Mouse (Mus musculus): Measurements from ENCODE around the gene Spop. TPM values are rescaled to one million over a fixed set of nuclear protein-coding genes. Genes with fewer than 3 reads are reported as not detected.
A peak's percentile ranks its signal among the peaks of the same experiment; 100 is the strongest.

Gene Spop
- polyA plus RNA-seq, 1 experiment from 2014 or later, result 140 TPM

- Histone ChIP-seq H3K27me3 (replicated peaks; ENCODE audit: insufficient read depth, low read length) (peaks cover 33% of the 10 kb centered on the region), H3K9me3 (ENCODE audit: low read length) (no peaks in the 10 kb centered on the region), H3K36me3 (ENCODE audit: insufficient read depth, low read length) (no peaks in the 10 kb centered on the region), H3K9ac (replicated peaks; ENCODE audit: low read depth) (no peak overlapping the region), H3K4me3 (ENCODE audit: low read depth, low read length) (no peak overlapping the region), H3K4me2 (replicated peaks; ENCODE audit: low read depth, low read length) (no peak overlapping the region), H3K4me1 (ENCODE audit: insufficient read depth, low read depth, low read length) (peaks cover 5% of the 10 kb centered on the region; the same call in 1 of the 2 replicates), H3K27ac (ENCODE audit: low read length) (no peak overlapping the region)
- DNase-seq (ENCODE audit: low spot score) (no peak), ATAC-seq (no peak)
- TF ChIP-seq CTCF (IDR thresholded peaks at IDR 0.05) (no peak), EP300 (IDR thresholded peaks at IDR 0.05) (no peak)
- WGBS, result 89% methylated on average over 12 of the region's 12 CpGs
Measured at GRCm38 (mm10) chr11:95510631-95511030, 96.8 kb downstream of the Spop start.

- TF ChIP-seq EP300 (IDR thresholded peaks at IDR 0.05) (no peak), CTCF (IDR thresholded peaks at IDR 0.05) (no peak)
- Histone ChIP-seq H3K27me3 (replicated peaks; ENCODE audit: insufficient read depth, low read length) (peaks cover 33% of the 10 kb centered on the region), H3K4me1 (ENCODE audit: insufficient read depth, low read depth, low read length) (peaks cover 5% of the 10 kb centered on the region; the same call in 1 of the 2 replicates), H3K9me3 (ENCODE audit: low read length) (no peaks in the 10 kb centered on the region), H3K4me3 (ENCODE audit: low read depth, low read length) (no peak overlapping the region), H3K4me2 (replicated peaks; ENCODE audit: low read depth, low read length) (no peak overlapping the region), H3K9ac (replicated peaks; ENCODE audit: low read depth) (no peak overlapping the region), H3K27ac (ENCODE audit: low read length) (no peak overlapping the region), H3K36me3 (ENCODE audit: insufficient read depth, low read length) (no peaks in the 10 kb centered on the region)
- DNase-seq (ENCODE audit: low spot score) (no peak), ATAC-seq (no peak)
- 76% methylated on average over 1 of the region's 1 CpGs for WGBS
Measured at GRCm38 (mm10) chr11:95511919-95512318, 98.0 kb downstream of the Spop start.

GRCm38 (mm10) chr11:95512383-95512782, 98.5 kb downstream of the Spop start:
- ATAC-seq (no peak), DNase-seq (ENCODE audit: low spot score) (no peak)
- H3K4me1 ChIP-seq (ENCODE audit: insufficient read depth, low read depth, low read length), result peaks cover 5% of the 10 kb centered on the region; the same call in 1 of the 2 replicates
- no peaks in the 10 kb centered on the region for H3K36me3 ChIP-seq (ENCODE audit: insufficient read depth, low read length)
- H3K27me3 ChIP-seq (replicated peaks; ENCODE audit: insufficient read depth, low read length), result peaks cover 33% of the 10 kb centered on the region
- H3K27ac ChIP-seq (ENCODE audit: low read length), result no peak overlapping the region
- no peak overlapping the region for H3K4me3 ChIP-seq (ENCODE audit: low read depth, low read length)
- no peak overlapping the region for H3K4me2 ChIP-seq (replicated peaks; ENCODE audit: low read depth, low read length)
- 65% methylated on average over 6 of the region's 6 CpGs for WGBS
- no peaks in the 10 kb centered on the region for H3K9me3 ChIP-seq (ENCODE audit: low read length)
- no peak overlapping the region for H3K9ac ChIP-seq (replicated peaks; ENCODE audit: low read depth)
- no peak for TF ChIP-seq EP300 (IDR thresholded peaks at IDR 0.05)
- TF ChIP-seq CTCF (IDR thresholded peaks at IDR 0.05), result no peak

GRCm38 (mm10) chr11:95513461-95514297, 99.8 kb downstream of the Spop start:
- H3K4me2 ChIP-seq (replicated peaks; ENCODE audit: low read depth, low read length), result peak overlapping the region; percentile 81
- peak overlapping the region; percentile 46 for H3K4me3 ChIP-seq (ENCODE audit: low read depth, low read length)
- DNase-seq (ENCODE audit: low spot score), result no peak
- H3K27ac ChIP-seq (ENCODE audit: low read length), result no peak overlapping the region
- no peaks in the 10 kb centered on the region for H3K9me3 ChIP-seq (ENCODE audit: low read length)
- peak; percentile 2; the same call in 1 of the 2 replicates for ATAC-seq
- WGBS, result 1% methylated on average over 40 of the region's 66 CpGs
- H3K36me3 ChIP-seq (ENCODE audit: insufficient read depth, low read length), result no peaks in the 10 kb centered on the region
- peaks cover 33% of the 10 kb centered on the region for H3K27me3 ChIP-seq (replicated peaks; ENCODE audit: insufficient read depth, low read length)
- H3K4me1 ChIP-seq (ENCODE audit: insufficient read depth, low read depth, low read length), result peaks cover 5% of the 10 kb centered on the region; the same call in 1 of the 2 replicates
- no peak overlapping the region for H3K9ac ChIP-seq (replicated peaks; ENCODE audit: low read depth)
- TF ChIP-seq EP300 (IDR thresholded peaks at IDR 0.05) (no peak), CTCF (IDR thresholded peaks at IDR 0.05) (no peak)

- H3K4me3 ChIP-seq (ENCODE audit: low read depth, low read length), result peak within 1 kb of the TSS; percentile 46
- peak within 1 kb of the TSS; percentile 81 for H3K4me2 ChIP-seq (replicated peaks; ENCODE audit: low read depth, low read length)
- H3K4me1 ChIP-seq (ENCODE audit: insufficient read depth, low read depth, low read length), result peaks cover 5% of the 10 kb centered on the region; the same call in 1 of the 2 replicates
- peaks cover 33% of the 10 kb centered on the region for H3K27me3 ChIP-seq (replicated peaks; ENCODE audit: insufficient read depth, low read length)
- H3K27ac ChIP-seq (ENCODE audit: low read length), result no peak within 1 kb of the TSS
- DNase-seq (ENCODE audit: low spot score) (peak; percentile 74), ATAC-seq (peak; percentile 85)
- WGBS, result 1% methylated on average over 44 of the region's 66 CpGs
- no peaks in the 10 kb centered on the region for H3K36me3 ChIP-seq (ENCODE audit: insufficient read depth, low read length)
- H3K9me3 ChIP-seq (ENCODE audit: low read length), result no peaks in the 10 kb centered on the region
- no peak within 1 kb of the TSS for H3K9ac ChIP-seq (replicated peaks; ENCODE audit: low read depth)
- TF ChIP-seq CTCF (IDR thresholded peaks at IDR 0.05), result peak; percentile 58
- no peak for TF ChIP-seq EP300 (IDR thresholded peaks at IDR 0.05)
Measured at GRCm38 (mm10) chr11:95514298-95514861, 100.5 kb downstream of the Spop start, which contains the start of gene Nxph3. TSS of gene Nxph3 (minus strand) at chr11:95514570.

Data from lung, postnatal 0 days (tissue).